Mouse (Mus musculus) CD4-positive, CD25-positive, alpha-beta regulatory T cell, adult 4 months (primary cell): ENCODE measurements around the gene Rpl27a. TPM values are rescaled to one million over a fixed set of nuclear protein-coding genes. Genes with fewer than 3 reads are reported as not detected.
A peak's percentile ranks its signal among the peaks of the same experiment; 100 is the strongest.

Experiments
- ATAC-seq: one replicate; pipeline ENCODE4 v1.8.0; 2017
- polyA plus RNA-seq, 2 experiments: library from polyadenylated mRNA; unstranded; fragments of 100-300 nt; shearing (Covaris generic); gene quantifications; one replicate each; pipeline ENCODE4 v1.2.1; 2017

Gene Rpl27a
- polyA plus RNA-seq: 100 to 1,000 TPM; 210 to 315 TPM

DNA sequence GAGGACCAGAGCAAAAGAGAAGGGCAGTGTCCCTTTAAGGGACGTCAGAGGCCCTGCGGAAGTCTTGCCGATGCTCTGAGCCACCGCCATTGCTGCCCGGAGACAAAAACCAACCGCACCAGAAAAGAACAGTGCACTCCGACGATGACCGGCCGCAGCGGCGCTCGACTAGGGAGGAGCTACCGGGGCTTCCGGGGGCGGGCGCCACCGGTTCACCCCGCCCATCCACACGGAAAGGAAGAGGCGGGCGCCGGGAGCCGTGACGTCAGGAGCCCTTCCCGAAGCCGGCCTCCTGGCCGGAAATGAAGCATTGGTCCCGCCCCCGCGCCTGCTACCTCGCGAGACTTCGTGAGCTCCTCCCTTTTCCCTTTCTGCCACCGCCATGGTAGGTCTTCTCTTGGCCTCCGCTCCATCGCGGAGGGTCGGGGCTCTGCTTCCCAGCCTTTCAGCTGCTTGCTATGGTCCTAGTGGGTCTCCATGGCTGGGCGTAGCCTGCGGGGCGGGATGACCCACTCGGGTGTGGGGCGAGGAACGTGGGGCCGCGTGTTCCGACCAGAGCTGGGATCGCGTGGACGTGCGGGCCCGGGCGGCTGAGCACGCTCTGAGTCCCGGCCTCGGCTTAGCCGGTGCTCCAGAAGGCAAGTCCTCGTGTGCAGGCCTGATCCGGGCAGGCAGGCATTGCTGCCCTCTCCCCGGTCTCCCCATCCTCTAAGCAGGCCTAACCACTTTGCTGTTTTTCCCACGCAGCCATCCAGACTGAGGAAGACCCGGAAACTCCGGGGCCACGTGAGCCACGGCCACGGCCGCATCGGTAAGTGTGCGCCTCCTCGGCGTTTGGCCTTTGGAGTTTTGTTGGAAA is at the start of gene Rpl27a:
Gene Rpl27a (plus strand): TSS at position 310 of the 859 bp plus-strand sequence.
- peak; percentile 94 for ATAC-seq

DNA sequence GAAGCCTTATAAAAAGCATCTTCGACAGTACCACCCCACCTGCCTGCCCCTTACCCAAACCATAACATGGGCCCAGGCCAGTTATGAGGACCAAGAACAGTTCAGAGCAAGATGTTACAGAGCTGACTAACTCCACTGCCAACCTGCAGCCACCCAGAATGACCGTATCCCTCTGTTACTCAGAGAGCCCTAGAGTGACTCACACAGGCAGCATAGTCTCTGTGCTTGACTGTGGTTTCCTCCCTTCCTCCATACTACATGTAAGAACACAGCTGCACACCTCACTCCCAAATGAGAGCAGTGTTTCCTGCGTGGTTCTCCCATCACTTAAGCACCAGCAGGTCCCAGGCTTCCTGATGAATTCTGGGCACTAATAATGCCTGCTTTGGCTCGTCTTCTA is 48.2 kb upstream of the Rpl27a start:
- ATAC-seq: no peak

DNA sequence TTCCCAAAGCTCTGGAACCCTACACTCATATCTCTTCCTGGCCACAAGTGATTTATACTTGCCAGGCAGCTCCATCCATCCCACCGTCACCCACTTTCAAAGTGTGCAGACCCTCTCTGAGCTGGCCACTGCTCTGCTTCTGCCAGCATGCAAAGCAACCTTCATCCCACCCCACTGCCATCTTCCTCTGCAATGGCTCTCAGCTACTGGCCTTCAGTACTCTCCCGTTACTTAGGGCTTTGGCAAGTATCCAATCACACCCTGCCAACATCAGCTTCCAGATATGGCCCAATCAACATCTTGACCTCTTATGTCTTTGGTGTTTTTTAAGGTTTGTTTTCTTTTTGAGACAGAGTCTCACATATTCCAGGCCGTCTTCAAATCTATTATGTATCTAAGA is 41.0 kb upstream of the Rpl27a start:
- no peak for ATAC-seq

DNA sequence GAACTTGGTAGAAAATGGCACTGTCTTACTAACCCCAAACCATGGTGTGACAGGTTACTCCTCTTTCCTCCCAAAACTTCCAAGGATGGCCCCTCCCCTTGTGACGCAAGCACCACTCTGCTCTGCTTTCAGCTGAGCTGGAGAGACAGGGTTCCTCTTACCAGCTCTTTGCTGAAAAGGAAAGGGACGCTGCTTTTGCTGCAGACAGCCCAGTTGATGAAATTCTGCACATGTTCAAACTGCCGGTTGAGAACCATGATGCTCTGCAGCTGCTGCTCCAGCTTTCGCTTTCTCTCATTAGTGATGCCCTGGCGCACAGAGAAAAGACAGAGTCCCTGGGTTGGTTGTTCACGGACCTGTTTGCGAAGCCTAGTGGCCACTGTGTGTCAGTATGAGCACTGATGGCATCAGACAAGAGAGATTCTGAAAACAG is 38.2 kb upstream of the Rpl27a start:
- ATAC-seq: no peak

DNA sequence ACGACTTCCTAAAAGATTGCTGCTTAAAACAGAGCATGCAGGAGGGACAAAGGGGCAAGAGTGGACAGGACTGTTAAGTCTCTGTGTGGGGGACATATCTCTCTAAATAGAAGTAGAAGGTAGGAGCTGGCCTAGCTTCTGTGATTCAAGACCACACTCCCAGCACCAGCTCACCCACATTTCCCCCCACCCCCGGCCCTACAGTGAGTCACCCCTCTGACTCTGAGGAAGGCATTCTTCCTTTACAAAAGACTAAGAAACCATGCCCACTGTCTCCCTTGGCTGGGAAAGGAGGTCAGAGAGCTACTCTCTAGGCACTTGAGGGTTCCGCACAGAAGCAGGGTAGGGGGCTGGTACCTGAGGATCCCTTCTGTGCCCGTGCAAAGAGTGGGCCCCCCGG is 34.7 kb upstream of the Rpl27a start:
- ATAC-seq: no peak

DNA sequence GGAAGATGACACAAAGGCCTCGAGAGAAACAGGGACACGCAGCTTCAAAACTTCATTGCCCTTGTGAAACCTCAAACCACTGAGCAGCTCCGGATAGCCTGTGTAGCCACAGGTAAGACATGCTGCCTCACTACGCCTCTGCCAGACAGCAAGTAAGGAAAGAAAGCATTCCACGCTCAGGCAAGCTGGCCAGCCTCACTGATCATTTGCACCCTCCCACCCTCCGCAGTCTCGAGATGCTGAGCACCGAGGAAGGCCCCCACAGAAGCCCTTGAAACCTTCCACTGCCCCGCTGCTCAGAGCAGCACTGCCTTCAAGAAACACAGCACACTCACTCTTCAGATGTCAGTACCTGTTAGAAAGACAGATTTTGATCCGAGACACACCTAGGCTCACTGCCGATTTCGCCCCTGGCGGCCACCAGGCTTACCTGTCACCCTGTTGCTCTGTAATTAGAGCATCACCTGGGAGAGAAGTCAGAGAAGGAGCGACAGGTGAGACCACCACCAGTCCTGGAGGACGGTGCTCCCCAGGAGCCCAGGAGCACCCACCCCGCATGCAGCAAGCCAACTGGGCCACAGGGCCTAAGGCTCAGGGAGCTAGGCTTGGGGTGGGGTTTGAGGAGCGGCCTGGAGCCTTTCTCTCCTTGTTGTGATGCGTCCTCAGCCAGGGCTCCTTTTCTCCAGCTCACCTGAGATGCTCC is 26.2 kb upstream of the Rpl27a start:
- ATAC-seq: no peak

DNA sequence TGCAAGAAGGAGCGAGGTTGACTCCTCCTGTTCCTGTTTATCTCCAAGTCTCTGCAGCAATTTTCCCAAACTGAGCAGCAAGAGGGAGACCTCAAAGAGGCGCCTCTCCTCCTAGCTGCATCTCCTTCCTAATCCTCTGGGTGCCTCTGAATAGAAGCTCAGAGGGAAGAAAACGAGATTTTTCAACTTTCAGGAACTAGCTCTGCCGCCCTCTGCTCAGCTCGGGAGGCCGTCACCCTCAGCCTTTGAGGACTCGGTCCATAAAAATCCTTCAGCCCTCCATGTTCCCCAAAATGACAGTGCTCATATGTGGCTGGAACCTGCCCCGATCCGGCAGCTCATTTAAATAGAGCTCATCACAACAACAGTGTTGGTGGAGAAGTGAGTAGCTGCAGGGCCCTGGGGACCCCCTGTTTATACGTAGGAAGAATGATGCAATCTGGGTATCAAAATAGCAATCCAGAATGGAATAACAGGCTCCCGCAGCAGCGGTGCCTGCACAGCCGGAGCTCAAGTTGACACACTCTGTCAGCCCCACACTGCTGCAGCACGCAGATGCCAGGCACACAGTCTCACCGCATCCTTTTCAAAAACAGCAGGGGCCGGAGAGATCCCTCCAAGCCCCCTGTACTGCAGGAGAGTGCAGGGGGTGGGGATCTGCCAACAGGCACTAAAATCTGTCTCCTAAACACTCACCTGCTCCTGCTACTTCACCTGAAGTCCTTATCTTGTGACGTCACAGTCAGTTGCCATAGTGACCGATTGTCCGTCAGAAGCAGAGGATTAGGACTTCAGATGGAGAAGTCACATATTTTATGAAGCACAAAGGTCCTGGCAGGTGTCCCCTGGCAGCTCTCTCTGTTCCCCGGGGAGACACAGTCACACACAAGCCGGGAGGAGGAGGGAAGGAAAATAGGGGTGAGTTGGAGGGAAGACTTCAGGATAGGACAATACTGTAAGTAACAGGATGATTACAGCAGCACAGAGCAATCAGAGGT is 25.3 kb upstream of the Rpl27a start:
- ATAC-seq: no peak

DNA sequence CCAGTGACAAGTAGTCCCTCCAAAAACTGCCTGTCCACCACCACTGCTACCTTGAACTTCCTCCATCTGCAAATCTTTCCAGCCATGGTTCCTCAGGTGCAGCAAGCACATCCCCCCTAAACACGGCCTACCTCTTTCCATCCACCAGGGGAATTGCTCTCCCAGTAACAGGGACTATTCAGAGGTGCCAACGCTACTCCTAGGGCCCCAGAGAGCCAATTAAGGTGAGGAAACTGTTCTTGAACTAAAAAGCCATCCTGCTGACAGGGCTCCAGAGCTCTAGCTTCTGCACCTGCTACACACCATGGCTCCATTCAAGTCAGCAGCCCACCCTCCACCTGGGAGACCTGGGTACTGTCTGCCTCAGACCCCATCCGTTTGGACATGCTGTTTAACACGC is 21.4 kb upstream of the Rpl27a start:
- ATAC-seq: no peak

DNA sequence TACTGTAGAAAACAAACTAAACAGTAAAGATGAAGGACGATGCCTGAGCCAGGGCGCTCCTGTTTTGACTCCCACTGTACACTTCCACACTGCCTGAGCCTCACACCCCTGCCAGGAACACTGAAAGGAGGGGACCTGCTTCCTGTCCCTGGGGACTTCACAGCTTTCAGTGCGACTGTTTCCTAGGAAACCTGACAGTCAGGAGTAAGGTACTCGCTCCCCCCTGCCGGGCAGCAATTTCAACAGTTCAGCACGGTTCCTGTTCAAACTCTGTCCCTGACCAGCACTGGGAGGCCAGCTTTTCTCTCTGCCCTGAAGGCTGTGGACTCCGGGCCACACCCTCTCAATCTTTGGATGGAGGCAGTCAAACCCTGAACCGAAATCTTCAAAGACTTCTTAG is 11.8 kb upstream of the Rpl27a start:
- no peak for ATAC-seq

DNA sequence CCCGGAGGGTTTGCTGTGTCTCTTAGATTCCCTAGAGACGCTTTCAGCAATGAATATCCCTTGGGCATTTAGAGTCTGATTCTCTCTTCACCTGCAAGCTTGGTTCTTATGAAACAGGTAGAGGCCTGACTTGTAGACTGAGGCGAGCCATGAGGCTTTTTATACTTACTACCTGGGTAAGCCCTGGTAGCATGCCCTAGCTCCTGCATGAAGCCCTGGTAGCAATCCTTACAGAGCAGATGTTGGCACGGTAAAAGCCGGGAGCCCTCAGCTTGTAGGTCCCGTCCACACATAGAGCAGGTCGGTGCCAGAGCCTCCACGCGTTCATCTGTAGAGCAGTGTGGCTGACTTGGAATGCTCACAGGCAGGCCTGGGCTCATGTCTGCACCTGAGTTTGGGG is 11.4 kb upstream of the Rpl27a start:
- no peak for ATAC-seq

DNA sequence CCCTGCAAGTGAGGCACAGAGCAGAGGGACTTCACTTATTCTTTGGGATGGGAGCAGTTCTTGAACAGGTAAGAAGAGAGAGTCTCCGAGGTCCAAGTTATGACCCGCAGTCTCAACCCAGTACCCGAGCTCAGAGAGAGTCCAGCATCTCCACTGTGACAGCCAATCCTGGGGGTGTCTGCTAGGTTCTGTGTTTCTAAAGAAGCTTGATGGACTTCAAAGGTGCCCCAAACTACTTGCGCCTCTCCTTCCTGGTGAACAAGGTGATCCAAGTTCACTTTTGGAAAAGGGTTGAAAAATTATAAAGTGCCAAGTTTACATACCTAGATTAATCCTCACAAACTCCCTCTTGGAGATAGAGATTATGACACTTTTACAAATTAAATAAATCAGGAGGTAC is 10.9 kb upstream of the Rpl27a start, which contains the start of gene Trim66:
Gene Trim66 (minus strand): TSS at position 101 of the 400 bp plus-strand sequence.
- no peak for ATAC-seq

DNA sequence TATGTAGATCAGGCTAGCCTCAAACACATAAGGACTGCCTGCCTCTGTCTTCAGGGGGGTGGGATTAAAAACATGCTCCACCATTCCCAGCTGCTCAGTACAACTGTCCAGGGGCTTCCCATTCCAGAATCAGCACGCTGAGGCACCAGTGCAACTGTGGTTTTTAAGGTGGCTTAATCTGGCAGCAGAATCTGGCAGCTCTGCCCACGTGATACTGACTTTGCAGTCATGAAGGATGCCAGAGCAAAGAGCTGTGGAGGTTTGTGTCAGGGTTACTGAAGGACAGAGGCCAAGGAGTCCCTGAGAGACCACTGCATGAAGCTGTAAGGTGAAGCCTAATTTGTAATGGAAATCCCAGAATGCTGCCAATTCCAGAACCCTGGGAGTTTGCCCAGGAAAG is 8.1 kb upstream of the Rpl27a start:
- ATAC-seq: no peak

DNA sequence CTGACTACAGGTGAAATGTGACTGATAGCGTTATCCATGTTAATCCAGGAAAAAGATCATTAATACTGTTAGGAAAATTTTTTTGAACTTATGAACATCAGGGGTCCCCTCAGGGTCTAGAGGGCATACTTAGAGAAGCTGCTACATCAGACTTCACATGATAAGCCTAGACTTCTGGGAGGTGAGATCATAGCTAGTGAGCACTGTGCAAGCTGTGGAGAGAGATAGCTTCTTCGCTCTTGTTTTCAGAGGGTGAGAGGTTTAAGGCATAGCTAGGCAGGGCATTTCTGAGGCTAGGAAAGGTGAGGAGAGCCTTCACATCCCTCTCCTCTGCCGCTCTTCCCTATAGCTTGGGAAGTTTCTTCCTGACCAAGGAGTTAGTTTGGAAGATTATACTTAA is 7.1 kb upstream of the Rpl27a start:
- ATAC-seq: no peak

DNA sequence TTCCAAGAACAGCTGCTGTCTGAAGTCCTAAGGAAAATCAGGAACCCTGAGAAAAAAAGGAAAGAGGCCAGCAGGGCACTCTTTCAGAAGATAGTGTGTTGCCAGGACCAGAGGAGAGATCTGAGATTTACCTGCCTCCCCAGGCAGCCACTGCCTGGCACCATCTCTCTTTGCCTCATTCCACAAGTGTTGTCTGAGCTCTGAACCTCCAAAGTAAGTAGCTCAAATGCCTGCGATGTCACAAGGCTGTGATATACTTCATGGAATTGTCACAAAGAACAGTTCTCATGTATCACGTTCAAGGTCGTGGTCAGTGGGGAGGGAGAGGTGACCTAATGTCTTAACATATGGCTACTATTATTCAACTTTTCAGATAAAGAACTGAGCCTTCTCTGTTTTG is 2.4 kb upstream of the Rpl27a start:
- no peak for ATAC-seq

DNA sequence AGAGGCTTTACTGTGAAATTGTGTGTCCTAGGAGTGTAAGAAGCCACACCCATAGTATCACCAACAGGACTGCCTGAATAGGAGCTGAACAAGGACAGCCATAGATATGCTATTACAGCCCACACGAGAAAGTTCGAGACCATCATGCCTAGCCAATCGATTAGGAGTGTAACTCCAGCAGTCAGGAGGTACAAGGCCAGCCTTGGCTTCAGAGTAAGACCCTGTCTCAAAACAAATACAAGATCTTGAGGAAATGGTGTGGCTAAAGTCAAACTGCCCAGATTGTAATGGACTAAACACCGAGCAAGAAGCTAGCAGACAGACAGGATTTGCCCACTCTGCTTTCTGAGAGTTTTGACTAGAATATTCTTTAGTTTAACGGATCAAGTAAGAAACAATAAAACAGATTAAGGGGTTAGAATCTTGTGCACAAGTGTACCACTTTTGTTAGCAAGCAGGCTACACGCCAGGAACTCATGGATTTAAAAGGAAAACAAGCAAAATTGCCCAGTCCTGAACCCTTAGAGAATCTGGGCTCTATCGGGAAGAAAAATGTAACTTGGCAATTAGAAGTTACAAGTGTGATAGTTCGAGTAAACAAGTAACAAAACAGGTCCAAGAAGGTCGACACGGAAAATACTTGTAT is 788 bp upstream of the Rpl27a start:
- no peak for ATAC-seq

DNA sequence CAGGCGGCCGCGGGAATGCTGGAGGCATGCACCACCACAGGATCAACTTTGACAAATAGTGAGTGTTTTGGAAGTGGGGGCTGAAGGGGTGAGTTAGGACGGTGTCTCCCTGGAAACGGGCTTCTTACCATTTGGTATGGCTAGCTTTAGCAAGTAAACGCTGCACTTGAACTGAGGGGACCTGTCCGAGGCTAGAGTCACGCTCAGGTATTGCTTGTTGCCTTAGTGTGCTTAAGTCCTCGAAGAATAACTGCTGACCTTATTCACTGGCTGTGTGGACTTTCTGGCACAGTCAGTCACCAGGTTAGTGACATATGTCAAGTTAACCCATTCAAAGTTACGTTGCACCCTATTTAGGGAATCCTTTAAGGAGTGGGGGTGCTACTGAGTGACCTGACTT is 989 bp downstream of the Rpl27a start:
- no peak for ATAC-seq

DNA sequence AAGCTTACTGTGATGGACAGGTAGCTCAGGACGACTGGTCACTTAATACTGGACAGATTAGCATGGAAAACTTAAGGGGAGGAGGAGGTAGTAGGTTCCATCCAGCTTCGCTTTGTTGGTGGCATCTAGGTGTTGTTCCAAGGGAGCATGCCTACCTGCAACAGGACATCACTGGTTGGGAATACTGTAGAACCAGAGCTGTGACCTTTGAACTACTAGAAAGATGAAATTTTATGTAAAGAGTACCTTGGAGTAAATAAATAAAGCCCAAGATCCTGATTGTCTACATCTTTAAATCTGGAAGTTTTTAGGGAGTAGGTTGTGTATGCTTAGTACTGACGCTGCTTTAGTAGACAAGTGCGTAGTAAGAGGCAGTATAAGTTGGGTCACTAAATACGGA is 3.1 kb downstream of the Rpl27a start:
- no peak for ATAC-seq

DNA sequence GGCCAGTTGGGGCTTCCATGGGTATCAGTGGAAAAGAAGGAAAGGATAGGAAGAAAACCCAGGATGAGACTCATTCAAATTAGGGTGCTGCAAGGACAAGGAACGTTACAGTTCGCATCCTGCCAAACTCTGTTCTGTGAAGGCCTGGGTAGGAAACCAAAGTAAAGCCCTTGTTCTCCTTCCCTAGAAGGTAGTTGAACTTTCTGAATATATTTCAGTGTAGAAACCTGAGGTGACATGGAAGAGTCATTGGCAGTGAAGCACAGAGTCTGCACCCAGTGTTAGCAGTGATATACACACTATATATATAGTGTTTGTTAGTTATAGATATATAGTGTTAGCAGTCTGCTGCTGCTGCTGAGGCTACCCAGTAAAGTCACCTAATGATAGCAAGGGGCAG is 4.4 kb downstream of the Rpl27a start:
- no peak for ATAC-seq

DNA sequence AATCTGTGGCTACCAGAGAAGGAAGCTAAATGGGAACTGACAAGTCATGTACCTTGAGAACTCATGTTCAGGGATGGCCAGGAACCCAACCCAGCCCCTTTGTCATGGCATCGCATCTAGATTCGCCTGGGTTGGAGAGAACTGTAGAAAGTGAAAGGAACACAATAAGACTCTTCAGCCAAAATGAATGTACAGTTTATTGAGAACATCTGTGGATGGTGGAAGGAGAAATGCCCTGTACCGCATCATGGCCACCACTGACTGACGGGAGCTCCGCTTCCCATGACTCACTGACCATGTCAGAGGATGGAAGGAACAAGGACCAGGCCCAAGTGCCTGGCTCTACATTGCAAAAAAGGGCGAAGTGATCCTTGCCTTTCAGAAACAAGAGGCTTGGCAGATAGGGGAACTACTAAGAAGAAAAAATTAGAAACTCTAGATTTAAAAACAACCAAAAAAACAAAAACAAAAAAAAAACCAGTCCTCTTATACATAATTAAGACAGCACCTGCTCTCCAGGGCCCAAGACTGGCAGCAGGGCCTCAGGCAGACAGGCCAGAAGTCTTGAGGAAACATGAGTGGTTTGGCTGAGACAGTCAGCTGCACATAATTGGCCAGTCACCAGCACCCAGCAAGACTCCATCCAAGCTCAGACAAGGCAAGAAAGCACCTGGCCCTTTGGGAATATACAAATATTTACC is 4.9 kb downstream of the Rpl27a start:
- no peak for ATAC-seq

DNA sequence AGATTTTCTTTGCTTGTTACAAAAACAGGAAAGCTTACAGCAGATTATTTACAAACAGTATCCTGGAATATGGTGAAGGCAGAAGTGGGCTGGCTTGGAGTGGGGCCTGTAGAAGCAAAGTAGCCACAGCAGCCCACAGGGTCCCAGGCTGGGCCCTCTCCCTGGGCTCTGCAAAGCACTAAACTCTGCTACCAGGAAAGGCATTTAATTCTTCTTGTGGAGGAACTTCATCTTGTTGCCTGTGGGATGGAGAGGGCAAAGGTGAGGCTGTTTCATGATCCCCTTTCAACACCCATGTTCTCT is 5.4 kb downstream of the Rpl27a start:
- no peak for ATAC-seq

DNA sequence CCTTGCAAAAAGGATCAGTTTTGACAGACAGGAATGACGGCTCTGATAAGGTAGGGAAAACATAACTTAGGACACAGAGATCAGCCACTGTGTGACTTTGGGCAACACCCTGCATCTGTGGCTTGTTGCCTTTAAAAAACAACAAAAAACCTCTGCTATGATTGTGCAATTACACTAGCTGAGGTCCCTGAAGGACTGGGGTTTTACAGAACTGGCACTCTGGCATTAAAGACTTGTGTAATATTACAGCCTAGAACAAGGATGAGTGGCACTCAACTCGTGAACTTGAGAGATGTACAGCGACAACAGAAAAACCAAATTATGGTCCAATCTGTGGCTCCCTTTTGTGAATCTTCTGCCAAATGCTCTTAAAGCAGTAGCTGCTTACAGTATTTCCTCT is 5.8 kb downstream of the Rpl27a start:
- ATAC-seq: no peak
